Comparison of ENCODE assay signal across 24 mouse cellular contexts in genomic region chr2:3445984-3446383, GRCm38 (mm10). TPM values are rescaled to one million over a fixed set of nuclear protein-coding genes. Genes with fewer than 3 reads are reported as not detected.
"Had no signal": no experiment of that assay in that cellular context is flagged by ENCODE, and none has a peak within 500 bp of the region (broad histone marks: within the 10 kb centered on the region; RNA-seq: fewer than 3 reads in every experiment).

No protein-coding gene starts in this region.

- H3K9ac ChIP-seq: liver, postnatal 0 days; lung, embryonic 15.5 days; midbrain, embryonic 12.5 days; midbrain, embryonic 15.5 days; neural tube, embryonic 12.5 days; stomach, embryonic 15.5 days had no signal

- H3K4me3 ChIP-seq: lung, embryonic 15.5 days; megakaryocyte, embryonic 14.5 days; midbrain, embryonic 12.5 days; midbrain, embryonic 15.5 days; neural tube, embryonic 12.5 days; stomach, embryonic 15.5 days had no signal

- H3K9me3 ChIP-seq: lung, embryonic 15.5 days; megakaryocyte, embryonic 14.5 days; midbrain, embryonic 12.5 days; midbrain, embryonic 15.5 days; neural tube, embryonic 12.5 days; stomach, embryonic 15.5 days had no signal

- ATAC-seq: liver, postnatal 0 days; lung, postnatal 0 days; midbrain, embryonic 15.5 days had no signal

- H3K27me3 ChIP-seq: lung, embryonic 15.5 days; megakaryocyte, embryonic 14.5 days; midbrain, embryonic 12.5 days; midbrain, embryonic 15.5 days; neural tube, embryonic 12.5 days; stomach, embryonic 15.5 days had no signal

- H3K27ac ChIP-seq: lung, embryonic 15.5 days; macrophage; midbrain, embryonic 12.5 days; midbrain, embryonic 15.5 days; neural tube, embryonic 12.5 days; stomach, embryonic 15.5 days; stomach, postnatal 0 days had no signal

- H3K36me3 ChIP-seq: lung, embryonic 15.5 days had no signal

- H3K4me2 ChIP-seq: lung, embryonic 15.5 days; midbrain, embryonic 12.5 days; midbrain, embryonic 15.5 days; neural tube, embryonic 12.5 days; stomach, embryonic 15.5 days had no signal

- DNase-seq: liver, postnatal 0 days; lung, adult 2 months; lung, postnatal 14 days; lung, postnatal 36 days; right cerebral cortex, postnatal 14 days; thymus, adult 2 months; thymus, postnatal 25 days; thymus, postnatal 4 days had no signal

- H3K4me1 ChIP-seq: lung, embryonic 15.5 days; midbrain, embryonic 12.5 days; midbrain, embryonic 15.5 days; neural tube, embryonic 12.5 days; stomach, embryonic 15.5 days had no signal

RNA-seq across cellular contexts. Expression of gene Meig1, which starts 23.5 kb away (rescaled TPM):
- total RNA-seq: megakaryocyte progenitor cell, adult 5-6 weeks had no signal
- polyA plus RNA-seq: midbrain, embryonic 12.5 days; spleen, adult 2 months had no signal

RNA-seq across cellular contexts. Expression of gene Olah, which starts 49.0 kb away (rescaled TPM):
- total RNA-seq: megakaryocyte progenitor cell, adult 5-6 weeks; midbrain, postnatal 0 days; monocyte, adult 5-6 weeks; neutrophil, adult 5-6 weeks had no signal
- polyA plus RNA-seq: liver, postnatal 0 days; lung, adult 2 months; lung, embryonic 15.5 days; lung, postnatal 0 days; macrophage; midbrain, embryonic 12.5 days; midbrain, embryonic 15.5 days; neural tube, embryonic 12.5 days; neural tube, embryonic 14.5 days; spleen, adult 2 months; stomach, embryonic 15.5 days; thymus, adult 2 months; urinary bladder, adult 2 months had no signal
